Mouse (Mus musculus): Measurements from ENCODE around the gene Inf2. TPM values are rescaled to one million over a fixed set of nuclear protein-coding genes. Genes with fewer than 3 reads are reported as not detected.
A peak's percentile ranks its signal among the peaks of the same experiment; 100 is the strongest.

Gene Inf2
- polyA plus RNA-seq, 1 experiment from 2014 or later, result 0.20 TPM

- ATAC-seq (ENCODE audit: low read depth), result no peak
- Histone ChIP-seq H3K27ac (ENCODE audit: low read depth, low read length) (no peak overlapping the region), H3K4me2 (ENCODE audit: low read depth, low read length) (no peak overlapping the region), H3K4me3 (ENCODE audit: low read depth, low read length) (no peak overlapping the region), H3K4me1 (ENCODE audit: control insufficient read depth, insufficient read depth, low read length) (no peaks in the 10 kb centered on the region), H3K9me3 (ENCODE audit: control insufficient read depth, low read length) (no peaks in the 10 kb centered on the region), H3K36me3 (ENCODE audit: control insufficient read depth, insufficient read depth, low read length) (no peaks in the 10 kb centered on the region), H3K27me3 (ENCODE audit: control insufficient read depth, insufficient read depth, low read length) (peaks cover 6% of the 10 kb centered on the region; the same call in 1 of the 2 replicates), H3K9ac (replicated peaks; ENCODE audit: low read depth, low read length) (no peak overlapping the region)
- WGBS, result 12% methylated on average over 2 of the region's 2 CpGs
Measured at GRCm38 (mm10) chr12:112623742-112624141, 35.2 kb downstream of the Inf2 start.

DNA sequence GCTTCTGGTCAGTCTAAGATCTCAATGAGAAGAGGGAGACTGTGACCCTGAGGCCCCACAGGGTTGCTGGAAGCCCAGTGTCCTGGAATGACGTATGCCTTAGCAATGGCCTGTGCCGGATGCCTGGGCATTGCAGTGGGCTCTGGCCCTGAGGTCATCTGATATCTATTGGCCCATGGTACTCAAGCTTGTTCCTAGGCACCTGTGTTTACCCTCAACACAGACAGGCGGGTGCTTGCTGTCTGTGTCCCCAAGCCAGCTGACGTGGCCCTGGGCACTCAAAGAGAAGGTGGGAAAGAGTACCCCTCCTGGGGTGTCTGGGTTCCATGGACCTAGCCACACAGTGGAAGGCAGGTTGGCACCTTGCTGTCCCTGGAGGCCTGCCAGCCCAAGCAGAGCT, 37.1 kb downstream of the Inf2 start:
- Histone ChIP-seq H3K9ac (replicated peaks; ENCODE audit: low read depth, low read length) (no peak overlapping the region), H3K4me2 (ENCODE audit: low read depth, low read length) (no peak overlapping the region), H3K27ac (ENCODE audit: low read depth, low read length) (no peak overlapping the region), H3K27me3 (ENCODE audit: control insufficient read depth, insufficient read depth, low read length) (peaks cover 2% of the 10 kb centered on the region; the same call in 1 of the 2 replicates), H3K9me3 (ENCODE audit: control insufficient read depth, low read length) (no peaks in the 10 kb centered on the region), H3K4me3 (ENCODE audit: low read depth, low read length) (no peak overlapping the region), H3K4me1 (ENCODE audit: control insufficient read depth, insufficient read depth, low read length) (no peaks in the 10 kb centered on the region; the same call in 1 of the 2 replicates), H3K36me3 (ENCODE audit: control insufficient read depth, insufficient read depth, low read length) (no peaks in the 10 kb centered on the region)
- 86% methylated on average over 4 of the region's 4 CpGs for WGBS
- no peak for ATAC-seq (ENCODE audit: low read depth)

DNA sequence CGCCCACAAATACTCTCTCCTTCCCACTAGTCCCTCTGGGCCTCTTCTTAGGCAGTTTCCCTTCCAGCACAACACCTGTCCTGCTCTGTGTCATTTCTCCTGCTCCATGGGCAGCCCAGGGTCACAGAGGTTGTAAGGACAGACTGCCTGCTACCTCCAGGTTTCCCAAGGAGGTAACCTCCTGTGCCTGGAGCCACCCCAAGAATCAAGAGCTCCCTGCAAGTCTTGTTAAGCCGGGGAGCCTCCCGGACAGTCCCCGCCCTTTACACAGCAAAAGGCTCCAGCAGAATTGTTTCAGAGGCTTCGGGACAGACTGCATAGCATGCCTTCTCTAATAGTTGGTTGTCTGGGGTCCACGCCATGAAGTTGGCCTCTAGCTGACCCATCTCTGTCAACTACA, 37.9 kb downstream of the Inf2 start:
- 78% methylated on average over 6 of the region's 6 CpGs for WGBS
- no peaks in the 10 kb centered on the region for H3K36me3 ChIP-seq (ENCODE audit: control insufficient read depth, insufficient read depth, low read length)
- no peaks in the 10 kb centered on the region; the same call in 1 of the 2 replicates for H3K4me1 ChIP-seq (ENCODE audit: control insufficient read depth, insufficient read depth, low read length)
- no peak overlapping the region for H3K4me3 ChIP-seq (ENCODE audit: low read depth, low read length)
- no peak overlapping the region for H3K27ac ChIP-seq (ENCODE audit: low read depth, low read length)
- no peak for ATAC-seq (ENCODE audit: low read depth)
- no peaks in the 10 kb centered on the region for H3K27me3 ChIP-seq (ENCODE audit: control insufficient read depth, insufficient read depth, low read length)
- H3K9ac ChIP-seq (replicated peaks; ENCODE audit: low read depth, low read length), result no peak overlapping the region
- no peak overlapping the region for H3K4me2 ChIP-seq (ENCODE audit: low read depth, low read length)
- no peaks in the 10 kb centered on the region for H3K9me3 ChIP-seq (ENCODE audit: control insufficient read depth, low read length)

GRCm38 (mm10) chr12:112627097-112627881, 38.7 kb downstream of the Inf2 start:
- no peak overlapping the region for H3K4me3 ChIP-seq (ENCODE audit: low read depth, low read length)
- no peak for ATAC-seq (ENCODE audit: low read depth)
- no peak overlapping the region for H3K9ac ChIP-seq (replicated peaks; ENCODE audit: low read depth, low read length)
- H3K4me2 ChIP-seq (ENCODE audit: low read depth, low read length), result no peak overlapping the region
- H3K36me3 ChIP-seq (ENCODE audit: control insufficient read depth, insufficient read depth, low read length), result no peaks in the 10 kb centered on the region
- H3K27ac ChIP-seq (ENCODE audit: low read depth, low read length), result no peak overlapping the region
- 65% methylated on average over 7 of the region's 7 CpGs for WGBS
- no peaks in the 10 kb centered on the region for H3K27me3 ChIP-seq (ENCODE audit: control insufficient read depth, insufficient read depth, low read length)
- H3K9me3 ChIP-seq (ENCODE audit: control insufficient read depth, low read length), result no peaks in the 10 kb centered on the region
- H3K4me1 ChIP-seq (ENCODE audit: control insufficient read depth, insufficient read depth, low read length), result no peaks in the 10 kb centered on the region; the same call in 1 of the 2 replicates

GRCm38 (mm10) chr12:112628197-112628596, 39.6 kb downstream of the Inf2 start:
- Histone ChIP-seq H3K36me3 (ENCODE audit: control insufficient read depth, insufficient read depth, low read length) (no peaks in the 10 kb centered on the region), H3K4me3 (ENCODE audit: low read depth, low read length) (no peak overlapping the region), H3K4me1 (ENCODE audit: control insufficient read depth, insufficient read depth, low read length) (no peaks in the 10 kb centered on the region; the same call in 1 of the 2 replicates), H3K9ac (replicated peaks; ENCODE audit: low read depth, low read length) (no peak overlapping the region), H3K4me2 (ENCODE audit: low read depth, low read length) (no peak overlapping the region), H3K27ac (ENCODE audit: low read depth, low read length) (no peak overlapping the region), H3K27me3 (ENCODE audit: control insufficient read depth, insufficient read depth, low read length) (no peaks in the 10 kb centered on the region), H3K9me3 (ENCODE audit: control insufficient read depth, low read length) (no peaks in the 10 kb centered on the region)
- no peak for ATAC-seq (ENCODE audit: low read depth)
- 88% methylated on average over 6 of the region's 6 CpGs for WGBS

GRCm38 (mm10) chr12:112628928-112629721, 40.5 kb downstream of the Inf2 start:
- WGBS, result 43% methylated on average over 19 of the region's 19 CpGs
- no peak overlapping the region for H3K4me3 ChIP-seq (ENCODE audit: low read depth, low read length)
- peak overlapping the region; percentile 16; the same call in 1 of the 2 replicates for H3K9ac ChIP-seq (replicated peaks; ENCODE audit: low read depth, low read length)
- no peaks in the 10 kb centered on the region; the same call in 1 of the 2 replicates for H3K4me1 ChIP-seq (ENCODE audit: control insufficient read depth, insufficient read depth, low read length)
- peak; percentile 83 for ATAC-seq (ENCODE audit: low read depth)
- H3K27me3 ChIP-seq (ENCODE audit: control insufficient read depth, insufficient read depth, low read length), result no peaks in the 10 kb centered on the region
- H3K4me2 ChIP-seq (ENCODE audit: low read depth, low read length), result peak overlapping the region; percentile 26
- H3K36me3 ChIP-seq (ENCODE audit: control insufficient read depth, insufficient read depth, low read length), result no peaks in the 10 kb centered on the region
- H3K9me3 ChIP-seq (ENCODE audit: control insufficient read depth, low read length), result no peaks in the 10 kb centered on the region
- no peak overlapping the region for H3K27ac ChIP-seq (ENCODE audit: low read depth, low read length)

DNA sequence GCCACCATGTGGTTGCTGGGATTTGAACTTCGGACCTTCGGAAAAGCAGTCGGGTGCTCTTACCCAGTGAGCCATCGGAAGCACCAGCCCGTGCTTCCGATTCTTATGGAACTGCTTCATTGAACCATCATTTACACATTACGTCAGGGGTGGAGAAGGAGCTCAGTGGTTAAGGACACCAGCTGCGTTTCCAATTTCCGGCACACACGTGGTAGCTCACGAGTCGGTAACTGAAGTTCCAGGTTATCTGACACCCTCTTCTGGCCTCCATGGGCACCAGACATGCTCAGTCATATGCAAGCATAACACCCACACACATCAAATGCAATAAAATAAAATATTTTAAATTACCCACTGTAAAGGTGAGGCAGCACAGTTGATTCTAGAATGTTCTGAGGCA, 41.4 kb downstream of the Inf2 start:
- no peak overlapping the region for H3K9ac ChIP-seq (replicated peaks; ENCODE audit: low read depth, low read length)

GRCm38 (mm10) chr12:112630796-112631195, 42.2 kb downstream of the Inf2 start:
- WGBS, result 84% methylated on average over 5 of the region's 5 CpGs

More for the DNA sequence above, 41.4 kb downstream of the Inf2 start:
- no peak overlapping the region for H3K4me3 ChIP-seq (ENCODE audit: low read depth, low read length)
- ATAC-seq (ENCODE audit: low read depth), result no peak
- WGBS, result 93% methylated on average over 12 of the region's 12 CpGs
- H3K4me2 ChIP-seq (ENCODE audit: low read depth, low read length), result no peak overlapping the region
- no peak overlapping the region for H3K27ac ChIP-seq (ENCODE audit: low read depth, low read length)
- no peaks in the 10 kb centered on the region for H3K9me3 ChIP-seq (ENCODE audit: control insufficient read depth, low read length)
- H3K36me3 ChIP-seq (ENCODE audit: control insufficient read depth, insufficient read depth, low read length), result no peaks in the 10 kb centered on the region
- H3K27me3 ChIP-seq (ENCODE audit: control insufficient read depth, insufficient read depth, low read length), result no peaks in the 10 kb centered on the region
- no peaks in the 10 kb centered on the region; the same call in 1 of the 2 replicates for H3K4me1 ChIP-seq (ENCODE audit: control insufficient read depth, insufficient read depth, low read length)

DNA sequence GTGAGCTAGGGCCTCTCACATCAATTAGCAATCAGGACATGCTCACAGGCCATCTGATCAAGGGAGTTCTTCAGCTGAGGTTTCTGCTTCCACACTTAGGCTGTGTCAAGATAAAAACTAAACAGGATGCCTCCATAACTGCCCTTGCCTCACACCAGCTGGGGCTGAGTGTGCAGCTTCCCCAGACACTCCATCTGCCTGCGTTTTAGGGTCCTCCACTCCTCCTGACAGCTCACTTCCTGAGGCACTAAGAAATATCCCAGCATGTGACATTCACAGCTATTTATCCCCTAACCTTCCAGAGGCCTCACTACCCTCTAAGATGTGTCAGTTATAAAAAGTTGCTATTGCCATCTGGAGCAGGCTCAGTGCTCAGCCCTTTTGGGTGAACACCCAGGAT, 42.9 kb downstream of the Inf2 start:
- no peaks in the 10 kb centered on the region for H3K36me3 ChIP-seq (ENCODE audit: control insufficient read depth, insufficient read depth, low read length)
- ATAC-seq (ENCODE audit: low read depth), result no peak
- H3K9me3 ChIP-seq (ENCODE audit: control insufficient read depth, low read length), result no peaks in the 10 kb centered on the region
- WGBS, result 50% methylated on average over 1 of the region's 1 CpGs
- no peaks in the 10 kb centered on the region; the same call in 1 of the 2 replicates for H3K4me1 ChIP-seq (ENCODE audit: control insufficient read depth, insufficient read depth, low read length)
- H3K4me2 ChIP-seq (ENCODE audit: low read depth, low read length), result no peak overlapping the region
- H3K27me3 ChIP-seq (ENCODE audit: control insufficient read depth, insufficient read depth, low read length), result no peaks in the 10 kb centered on the region
- H3K4me3 ChIP-seq (ENCODE audit: low read depth, low read length), result no peak overlapping the region
- no peak overlapping the region for H3K27ac ChIP-seq (ENCODE audit: low read depth, low read length)
- H3K9ac ChIP-seq (replicated peaks; ENCODE audit: low read depth, low read length), result no peak overlapping the region

More at GRCm38 (mm10) chr12:112630796-112631195, 42.2 kb downstream of the Inf2 start:
- no peak overlapping the region for H3K4me2 ChIP-seq (ENCODE audit: low read depth, low read length)
- no peaks in the 10 kb centered on the region for H3K36me3 ChIP-seq (ENCODE audit: control insufficient read depth, insufficient read depth, low read length)
- H3K9me3 ChIP-seq (ENCODE audit: control insufficient read depth, low read length), result no peaks in the 10 kb centered on the region
- no peaks in the 10 kb centered on the region; the same call in 1 of the 2 replicates for H3K4me1 ChIP-seq (ENCODE audit: control insufficient read depth, insufficient read depth, low read length)
- no peak overlapping the region for H3K9ac ChIP-seq (replicated peaks; ENCODE audit: low read depth, low read length)
- no peak overlapping the region for H3K4me3 ChIP-seq (ENCODE audit: low read depth, low read length)
- no peak for ATAC-seq (ENCODE audit: low read depth)
- H3K27ac ChIP-seq (ENCODE audit: low read depth, low read length), result no peak overlapping the region
- H3K27me3 ChIP-seq (ENCODE audit: control insufficient read depth, insufficient read depth, low read length), result no peaks in the 10 kb centered on the region
